Mouse (Mus musculus): ENCODE measurements around the gene Ccdc159. TPM values are rescaled to one million over a fixed set of nuclear protein-coding genes. Genes with fewer than 3 reads are reported as not detected.
A peak's percentile ranks its signal among the peaks of the same experiment; 100 is the strongest.

Gene Ccdc159
- polyA plus RNA-seq, 1 experiment from 2014 or later: 5.0 TPM

- H3K4me1 ChIP-seq: peaks cover 16% of the 10 kb centered on the region
- H3K27me3 ChIP-seq: no peaks in the 10 kb centered on the region; the same call in 1 of the 2 replicates
- no peak overlapping the region for H3K4me2 ChIP-seq
- WGBS: 84% methylated on average over 4 of the region's 4 CpGs
- no peak for ATAC-seq
- peaks cover 9% of the 10 kb centered on the region; the same call in 1 of the 2 replicates for H3K36me3 ChIP-seq (ENCODE audit: poor library complexity, severe bottlenecking)
- H3K27ac ChIP-seq: no peak overlapping the region
- no peak overlapping the region for H3K9ac ChIP-seq
- no peaks in the 10 kb centered on the region for H3K9me3 ChIP-seq (replicated peaks)
- H3K4me3 ChIP-seq: no peak overlapping the region
Measured at GRCm38 (mm10) chr9:21923036-21923435, 4.2 kb upstream of the Ccdc159 start.

GRCm38 (mm10) chr9:21923490-21924098, 3.7 kb upstream of the Ccdc159 start:
- peaks cover 9% of the 10 kb centered on the region; the same call in 1 of the 2 replicates for H3K36me3 ChIP-seq (ENCODE audit: poor library complexity, severe bottlenecking)
- H3K4me1 ChIP-seq: peaks cover 12% of the 10 kb centered on the region
- ATAC-seq: no peak
- WGBS: 87% methylated on average over 3 of the region's 3 CpGs
- no peak overlapping the region for H3K4me2 ChIP-seq
- no peak overlapping the region for H3K9ac ChIP-seq
- no peak overlapping the region for H3K27ac ChIP-seq
- no peaks in the 10 kb centered on the region for H3K9me3 ChIP-seq (replicated peaks)
- no peak overlapping the region for H3K4me3 ChIP-seq
- no peaks in the 10 kb centered on the region; the same call in 1 of the 2 replicates for H3K27me3 ChIP-seq

DNA sequence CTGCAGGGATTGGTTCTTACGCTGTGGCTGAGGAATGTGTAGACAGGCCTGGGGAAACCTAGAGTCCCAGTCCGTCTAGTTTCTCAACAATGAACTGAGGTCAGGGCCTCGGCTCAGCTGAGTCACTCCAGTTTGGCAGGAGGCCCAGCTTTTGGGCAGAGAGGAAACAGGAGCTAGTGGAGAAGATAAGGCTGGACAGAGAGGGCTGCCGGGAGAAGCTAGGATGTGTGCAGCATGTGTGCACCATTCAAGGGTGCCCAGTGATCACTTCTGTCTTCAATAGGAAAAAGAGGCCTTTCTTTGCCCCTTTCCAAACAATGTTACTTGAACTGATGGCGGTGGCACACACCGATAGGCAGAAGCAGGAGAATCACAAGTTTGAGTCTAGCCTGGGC, 3.2 kb upstream of the Ccdc159 start:
- peaks cover 9% of the 10 kb centered on the region; the same call in 1 of the 2 replicates for H3K36me3 ChIP-seq (ENCODE audit: poor library complexity, severe bottlenecking)
- no peak overlapping the region for H3K27ac ChIP-seq
- no peaks in the 10 kb centered on the region; the same call in 1 of the 2 replicates for H3K27me3 ChIP-seq
- H3K4me1 ChIP-seq: peaks cover 12% of the 10 kb centered on the region
- no peak overlapping the region for H3K9ac ChIP-seq
- no peak overlapping the region for H3K4me3 ChIP-seq
- H3K9me3 ChIP-seq (replicated peaks): no peaks in the 10 kb centered on the region
- H3K4me2 ChIP-seq: no peak overlapping the region
- 75% methylated on average over 6 of the region's 6 CpGs for WGBS
- no peak for ATAC-seq

DNA sequence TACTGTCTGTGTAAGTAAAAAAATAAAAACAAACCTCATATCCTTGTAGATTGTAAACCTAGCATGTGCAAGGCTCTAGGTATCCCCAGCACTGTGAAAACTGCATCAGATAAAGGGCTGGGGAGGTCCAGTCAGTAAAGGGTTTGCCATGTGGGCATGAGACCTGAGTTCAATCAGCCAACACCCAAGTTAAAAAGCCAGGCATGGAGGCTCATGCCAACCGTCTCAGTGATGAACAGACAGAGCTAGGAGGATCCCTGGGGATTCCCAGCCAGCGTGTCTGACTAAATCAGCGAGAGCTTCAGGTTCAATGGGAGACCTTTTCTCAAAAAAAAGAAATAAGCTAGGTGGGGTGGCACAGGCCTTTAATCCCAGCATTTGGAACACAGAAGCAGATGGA, 2.2 kb upstream of the Ccdc159 start:
- no peak for ATAC-seq
- peaks cover 9% of the 10 kb centered on the region; the same call in 1 of the 2 replicates for H3K36me3 ChIP-seq (ENCODE audit: poor library complexity, severe bottlenecking)
- H3K27me3 ChIP-seq: no peaks in the 10 kb centered on the region; the same call in 1 of the 2 replicates
- no peak overlapping the region for H3K27ac ChIP-seq
- no peak overlapping the region for H3K9ac ChIP-seq
- H3K4me1 ChIP-seq: peaks cover 12% of the 10 kb centered on the region
- no peak overlapping the region for H3K4me2 ChIP-seq
- H3K9me3 ChIP-seq (replicated peaks): no peaks in the 10 kb centered on the region
- H3K4me3 ChIP-seq: no peak overlapping the region
- 93% methylated on average over 3 of the region's 3 CpGs for WGBS

DNA sequence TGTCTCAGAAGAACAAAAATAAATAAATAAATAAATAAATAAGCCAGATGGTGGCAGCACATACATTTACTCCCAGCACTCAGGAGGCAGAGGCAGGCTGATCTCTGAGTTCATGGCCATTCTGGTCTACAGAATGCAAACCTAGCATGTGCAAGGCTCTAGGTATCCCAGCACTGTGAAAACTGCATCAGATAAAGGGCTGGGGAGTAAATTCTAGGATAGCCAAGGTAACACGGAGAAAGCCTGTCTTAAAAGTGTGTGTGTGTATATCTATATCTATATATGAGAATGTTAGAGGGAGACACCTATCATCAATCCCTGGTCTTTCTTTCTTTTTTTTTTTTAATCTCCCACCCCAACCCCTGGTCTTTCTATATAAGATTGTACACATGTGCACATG, 1.8 kb upstream of the Ccdc159 start:
- H3K36me3 ChIP-seq (ENCODE audit: poor library complexity, severe bottlenecking): peaks cover 9% of the 10 kb centered on the region; the same call in 1 of the 2 replicates
- WGBS: 95% methylated on average over 1 of the region's 1 CpGs
- H3K9ac ChIP-seq: no peak overlapping the region
- no peak overlapping the region for H3K27ac ChIP-seq
- ATAC-seq: no peak
- no peaks in the 10 kb centered on the region; the same call in 1 of the 2 replicates for H3K27me3 ChIP-seq
- no peaks in the 10 kb centered on the region for H3K9me3 ChIP-seq (replicated peaks)
- H3K4me1 ChIP-seq: peaks cover 12% of the 10 kb centered on the region
- no peak overlapping the region for H3K4me3 ChIP-seq
- 0 out of 2 replicates have a peak overlapping the region, but pooled peaks have one; percentile 64 for H3K4me2 ChIP-seq

DNA sequence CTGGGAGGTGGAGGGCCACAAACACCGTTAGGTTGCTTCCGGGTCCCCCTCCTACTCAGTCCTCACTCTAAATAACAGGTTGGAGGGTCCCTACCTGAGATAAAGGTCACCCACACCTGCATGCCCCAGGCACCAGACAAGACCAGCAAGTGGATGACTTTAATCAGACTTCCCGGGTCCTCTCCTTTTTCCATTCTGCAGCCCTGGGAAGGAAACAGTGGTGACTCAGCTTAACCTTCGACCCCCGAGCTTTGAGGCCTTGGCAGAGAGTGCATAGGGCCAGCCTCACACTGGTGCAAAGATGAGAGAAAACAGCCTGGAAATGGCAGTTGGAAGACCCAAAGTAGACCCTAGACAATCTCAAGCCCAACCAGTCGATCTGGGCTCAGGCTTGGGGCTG, 1.1 kb upstream of the Ccdc159 start:
- no peaks in the 10 kb centered on the region for H3K9me3 ChIP-seq (replicated peaks)
- ATAC-seq: no peak
- no peak overlapping the region for H3K27ac ChIP-seq
- H3K9ac ChIP-seq: peak overlapping the region; percentile 77
- peaks cover 9% of the 10 kb centered on the region; the same call in 1 of the 2 replicates for H3K36me3 ChIP-seq (ENCODE audit: poor library complexity, severe bottlenecking)
- WGBS: 84% methylated on average over 6 of the region's 6 CpGs
- H3K4me3 ChIP-seq: peak overlapping the region; percentile 55
- H3K4me2 ChIP-seq: peak overlapping the region; percentile 64
- H3K4me1 ChIP-seq: peaks cover 12% of the 10 kb centered on the region
- no peaks in the 10 kb centered on the region for H3K27me3 ChIP-seq

- Histone ChIP-seq H3K4me1 (peaks cover 12% of the 10 kb centered on the region), H3K4me3 (peak overlapping the region; percentile 55), H3K36me3 (ENCODE audit: poor library complexity, severe bottlenecking) (peaks cover 8% of the 10 kb centered on the region; the same call in 1 of the 2 replicates), H3K9ac (peak overlapping the region; percentile 77), H3K27ac (peak overlapping the region; percentile 60), H3K4me2 (peak overlapping the region; percentile 64), H3K27me3 (no peaks in the 10 kb centered on the region), H3K9me3 (replicated peaks) (no peaks in the 10 kb centered on the region)
- ATAC-seq: no peak
- WGBS: 1% methylated on average over 6 of the region's 6 CpGs
Measured at GRCm38 (mm10) chr9:21926784-21927183, 487 bp upstream of the Ccdc159 start.

DNA sequence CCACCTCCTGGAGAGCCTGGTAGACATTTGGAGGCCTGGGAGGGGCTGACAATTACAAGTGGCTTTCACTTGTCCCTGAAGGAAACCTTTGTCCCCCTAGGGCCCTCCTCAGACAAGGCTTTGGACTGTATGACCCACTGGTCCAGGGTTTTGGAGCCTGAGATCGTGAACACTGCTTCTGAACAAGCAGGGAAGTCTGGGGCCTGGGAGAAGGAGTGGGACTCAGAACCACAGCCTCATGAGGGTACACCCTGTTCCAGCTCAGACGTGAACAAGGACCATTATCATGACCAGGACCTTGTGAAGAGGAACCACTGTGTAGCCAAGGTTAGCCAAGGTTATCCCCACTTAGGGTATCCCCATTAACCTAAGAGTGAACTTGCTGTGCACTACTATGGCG, 1.9 kb downstream of the Ccdc159 start:
- 88% methylated on average over 3 of the region's 3 CpGs for WGBS
- H3K27ac ChIP-seq: no peak overlapping the region
- H3K4me3 ChIP-seq: no peak overlapping the region
- H3K4me2 ChIP-seq: no peak overlapping the region
- H3K9ac ChIP-seq: no peak overlapping the region
- peaks cover 12% of the 10 kb centered on the region for H3K4me1 ChIP-seq
- peaks cover 6% of the 10 kb centered on the region; the same call in 1 of the 2 replicates for H3K36me3 ChIP-seq (ENCODE audit: poor library complexity, severe bottlenecking)
- no peaks in the 10 kb centered on the region for H3K27me3 ChIP-seq
- no peak for ATAC-seq
- no peaks in the 10 kb centered on the region for H3K9me3 ChIP-seq (replicated peaks)

DNA sequence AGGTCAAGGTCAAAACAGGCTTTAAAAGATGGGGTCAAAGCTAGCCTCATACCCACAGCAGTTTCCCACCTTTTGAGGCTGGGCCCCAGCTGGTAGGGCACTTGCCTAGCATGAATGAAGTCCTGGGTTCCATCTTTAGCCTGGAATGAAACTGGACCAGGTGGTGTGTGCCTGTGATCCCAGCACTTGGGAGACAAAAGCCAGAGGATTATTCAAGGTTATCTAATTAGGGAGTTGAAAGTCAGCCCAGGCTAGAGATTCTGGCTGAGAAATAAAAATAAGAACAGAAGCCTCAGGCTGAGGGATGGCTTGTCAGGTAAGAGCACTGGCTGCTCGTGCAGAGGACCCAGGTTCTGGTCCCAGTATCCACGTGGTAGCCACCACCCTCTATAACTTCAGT, 4.7 kb downstream of the Ccdc159 start:
- Histone ChIP-seq H3K9ac (no peak overlapping the region), H3K36me3 (ENCODE audit: poor library complexity, severe bottlenecking) (no peaks in the 10 kb centered on the region), H3K9me3 (replicated peaks) (no peaks in the 10 kb centered on the region), H3K4me2 (no peak overlapping the region), H3K27me3 (no peaks in the 10 kb centered on the region), H3K27ac (no peak overlapping the region), H3K4me1 (peaks cover 6% of the 10 kb centered on the region), H3K4me3 (no peak overlapping the region)
- 47% methylated on average over 2 of the region's 2 CpGs for WGBS
- ATAC-seq: no peak

DNA sequence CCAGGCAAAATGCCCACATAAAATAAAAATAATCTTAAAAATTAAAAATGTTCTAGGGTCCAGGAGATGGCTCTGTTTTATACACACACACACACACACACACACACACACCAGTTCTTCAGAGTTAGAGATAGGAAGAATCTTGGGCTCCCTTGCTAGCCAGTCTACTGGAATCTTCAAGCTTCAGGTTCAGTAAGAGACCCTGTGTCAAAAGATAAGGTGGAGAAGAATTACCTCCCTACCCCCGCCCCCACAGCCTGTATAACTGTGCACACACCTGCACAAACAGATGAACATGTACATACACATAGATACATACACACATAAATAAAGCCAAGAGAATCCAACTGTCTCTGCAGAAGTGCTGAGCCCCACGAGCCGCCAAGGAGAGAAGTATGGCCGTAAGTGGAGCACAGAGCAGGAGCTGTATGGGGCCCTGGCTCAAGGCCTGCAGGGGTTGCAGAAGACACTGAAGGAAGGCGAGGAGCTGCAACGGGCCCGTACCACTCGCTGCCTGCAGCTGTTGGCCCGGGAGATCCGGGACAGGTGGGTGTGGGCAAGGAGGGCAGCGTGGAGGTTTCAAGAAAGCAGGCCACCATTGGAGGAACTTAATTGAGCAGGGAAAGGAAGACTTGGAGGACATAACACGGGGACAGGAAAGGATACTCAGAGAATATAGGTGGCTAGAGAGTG, 5.3 kb downstream of the Ccdc159 start:
- Histone ChIP-seq H3K27me3 (no peaks in the 10 kb centered on the region), H3K9ac (no peak overlapping the region), H3K9me3 (replicated peaks) (no peaks in the 10 kb centered on the region), H3K4me3 (no peak overlapping the region), H3K36me3 (ENCODE audit: poor library complexity, severe bottlenecking) (no peaks in the 10 kb centered on the region), H3K4me2 (no peak overlapping the region), H3K27ac (no peak overlapping the region), H3K4me1 (peaks cover 11% of the 10 kb centered on the region)
- WGBS: 67% methylated on average over 12 of the region's 12 CpGs
- ATAC-seq: no peak

GRCm38 (mm10) chr9:21934021-21934420, 6.8 kb downstream of the Ccdc159 start:
- Histone ChIP-seq H3K9ac (no peak overlapping the region), H3K4me2 (no peak overlapping the region), H3K27ac (no peak overlapping the region), H3K9me3 (replicated peaks) (no peaks in the 10 kb centered on the region), H3K36me3 (ENCODE audit: poor library complexity, severe bottlenecking) (0 out of 2 replicates have a peak, but pooled peaks cover 3% of the 10 kb centered on the region), H3K4me1 (peaks cover 21% of the 10 kb centered on the region), H3K27me3 (no peaks in the 10 kb centered on the region), H3K4me3 (no peak overlapping the region)
- no peak for ATAC-seq
- WGBS: 92% methylated on average over 12 of the region's 12 CpGs

GRCm38 (mm10) chr9:21935466-21936131, 8.3 kb downstream of the Ccdc159 start:
- H3K27ac ChIP-seq: no peak overlapping the region

More at GRCm38 (mm10) chr9:21935466-21936131, 8.3 kb downstream of the Ccdc159 start:
- Histone ChIP-seq H3K4me1 (peaks cover 21% of the 10 kb centered on the region), H3K27me3 (no peaks in the 10 kb centered on the region), H3K9me3 (replicated peaks) (no peaks in the 10 kb centered on the region), H3K36me3 (ENCODE audit: poor library complexity, severe bottlenecking) (peaks cover 14% of the 10 kb centered on the region), H3K9ac (no peak overlapping the region), H3K4me2 (no peak overlapping the region), H3K4me3 (no peak overlapping the region)
- ATAC-seq: no peak
- 88% methylated on average over 7 of the region's 7 CpGs for WGBS

All from forebrain, embryonic 13.5 days (tissue).